Mouse (Mus musculus) spleen, adult 2 months (tissue): ENCODE results near the gene Kcnc2.

Experiments
- CTCF ChIP-seq: fragments of 200-500 bp; IDR thresholded peaks from 2 replicates; pipeline ENCODE4 v1.5.1; 2011; ENCODE audit warnings: mild to moderate bottlenecking, inconsistent platforms; ENCODE audit not compliant: insufficient read depth, insufficient read length, insufficient replicate concordance; ENCODE audit errors: extremely low read depth
- POLR2A ChIP-seq: fragments of 200-500 bp; IDR thresholded peaks from 2 replicates; pipeline ENCODE4 v1.6.1; 2011; ENCODE audit warnings: low read depth, low read length, inconsistent platforms

DNA sequence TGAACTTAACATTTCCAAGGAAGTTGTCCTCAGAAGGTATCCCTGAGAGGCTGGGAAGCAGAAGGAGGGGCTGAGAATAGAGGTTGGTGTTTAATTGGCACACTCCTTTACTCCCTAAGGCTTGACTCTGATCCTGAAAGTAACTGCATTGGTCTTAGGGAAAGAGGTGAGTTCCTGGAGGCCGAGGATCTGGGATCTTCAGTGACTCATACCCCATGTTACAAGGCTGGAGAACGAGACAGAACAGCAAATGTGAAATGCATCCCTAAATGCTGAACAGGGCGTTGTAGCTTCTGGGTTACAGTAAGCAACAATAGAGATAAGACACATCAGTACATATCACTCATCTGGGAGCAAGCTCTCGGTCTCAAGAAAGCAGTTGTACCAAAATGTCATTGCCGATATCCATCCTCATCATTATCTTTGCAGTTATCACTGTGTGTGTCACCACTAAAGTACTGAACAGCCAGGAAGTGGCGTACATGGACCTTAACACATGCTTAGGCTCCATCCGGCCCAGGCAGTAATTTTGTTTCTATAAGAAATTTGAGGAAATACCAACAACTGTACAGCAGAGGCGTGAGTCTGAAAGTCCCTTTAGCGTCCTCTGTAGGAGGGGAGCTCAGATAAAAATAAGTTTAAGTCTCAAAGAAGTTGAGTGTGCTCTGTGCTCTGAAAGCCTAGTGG lies 211.1 kb downstream of the Kcnc2 start:
- no peak for TF ChIP-seq POLR2A
- TF ChIP-seq CTCF, result no peak
